Mouse (Mus musculus): ENCODE measurements around the gene Pdcd4.
A peak's percentile ranks its signal among the peaks of the same experiment; 100 is the strongest.
"Not testable (repeated sequence)": the region's sequence is repeated elsewhere in the genome, so short reads cannot be mapped to it uniquely, and the experiment has no call there.

Gene Pdcd4

GRCm38 (mm10) chr19:53901931-53902738 lies 10.1 kb downstream of the Pdcd4 start:
- DNase-seq (ENCODE audit: low spot score in 2 of 2) = no peak

DNA sequence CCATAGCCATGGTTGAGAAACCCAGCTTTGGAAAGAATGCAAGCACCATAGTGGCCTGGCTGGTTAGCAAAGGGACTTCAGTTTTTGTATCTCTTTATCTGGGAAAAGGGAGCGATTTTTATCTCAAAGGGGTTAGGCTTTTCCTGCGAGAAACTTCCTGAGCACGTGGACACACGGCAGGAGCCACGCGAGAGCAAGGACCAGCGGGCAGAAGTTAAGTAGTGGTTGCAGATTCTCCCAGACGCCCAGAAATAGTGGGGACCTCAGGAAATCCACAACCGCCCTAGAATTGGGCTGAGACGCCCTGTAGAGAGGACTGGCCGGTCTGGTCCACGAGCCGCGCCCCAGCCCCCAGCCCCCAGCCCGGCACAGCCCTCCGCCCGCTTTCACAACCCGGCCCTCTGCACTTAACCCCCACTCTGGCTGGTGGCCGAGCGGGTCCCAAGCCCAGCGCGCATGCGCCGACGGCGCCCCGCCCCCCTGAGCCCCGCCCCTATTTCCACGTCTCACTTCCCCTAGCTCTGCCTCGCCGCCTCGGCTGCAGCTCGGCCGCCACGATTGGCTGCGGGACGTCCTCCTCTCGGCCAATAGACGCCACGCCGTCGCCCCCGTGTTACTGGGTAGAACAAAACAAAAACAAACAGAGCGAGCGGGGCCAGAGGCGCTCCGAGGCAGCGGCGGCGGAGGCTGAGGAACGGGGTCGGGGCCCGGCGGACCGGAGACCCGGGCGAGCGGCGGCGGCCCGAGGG lies 10.9 kb downstream of the Pdcd4 start:
- DNase-seq (ENCODE audit: low spot score in 2 of 2) = peak; percentile 94

DNA sequence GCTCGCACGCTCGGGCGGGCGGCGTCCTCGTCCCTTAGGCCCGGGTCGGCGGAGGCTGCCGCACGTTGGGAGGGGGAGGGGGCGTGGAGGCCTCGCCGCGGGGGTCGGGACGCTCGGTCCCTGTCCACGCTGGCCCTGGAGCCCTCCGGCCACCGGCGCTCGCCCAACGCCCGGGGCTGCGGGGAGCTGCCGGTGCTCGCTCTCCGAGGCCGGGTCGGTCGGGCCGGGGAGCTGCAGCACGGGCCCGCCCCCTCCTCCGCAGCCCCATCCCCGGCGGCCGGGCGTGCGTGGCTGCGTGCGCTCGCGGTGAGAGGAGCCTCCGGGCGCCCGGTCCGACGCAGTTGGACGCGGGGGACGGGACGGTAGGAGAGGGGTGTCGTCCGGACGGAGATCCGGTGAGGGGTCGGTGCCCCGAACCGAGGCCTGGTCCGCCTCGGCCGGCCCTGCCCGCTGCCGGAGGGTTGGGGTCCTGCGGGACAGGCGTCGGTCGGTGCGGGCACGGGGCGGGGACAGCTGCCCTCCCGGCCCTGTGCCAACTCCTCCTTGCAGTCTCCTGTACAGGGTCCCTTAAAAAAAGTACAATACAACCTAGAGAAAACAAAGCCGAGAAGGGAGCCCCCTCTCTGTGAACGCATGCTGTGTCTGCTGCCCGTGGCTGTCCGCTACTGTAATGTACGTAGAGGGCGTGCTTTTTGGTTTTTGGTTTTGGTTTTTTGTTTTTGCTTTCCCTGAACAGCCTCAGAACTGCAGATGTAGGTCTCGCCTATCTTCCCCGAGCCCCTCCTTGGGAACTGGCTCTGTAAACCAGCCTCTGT lies 11.7 kb downstream of the Pdcd4 start:
- peak; percentile 42 to 61 for DNase-seq (ENCODE audit: low spot score in 2 of 2)

DNA sequence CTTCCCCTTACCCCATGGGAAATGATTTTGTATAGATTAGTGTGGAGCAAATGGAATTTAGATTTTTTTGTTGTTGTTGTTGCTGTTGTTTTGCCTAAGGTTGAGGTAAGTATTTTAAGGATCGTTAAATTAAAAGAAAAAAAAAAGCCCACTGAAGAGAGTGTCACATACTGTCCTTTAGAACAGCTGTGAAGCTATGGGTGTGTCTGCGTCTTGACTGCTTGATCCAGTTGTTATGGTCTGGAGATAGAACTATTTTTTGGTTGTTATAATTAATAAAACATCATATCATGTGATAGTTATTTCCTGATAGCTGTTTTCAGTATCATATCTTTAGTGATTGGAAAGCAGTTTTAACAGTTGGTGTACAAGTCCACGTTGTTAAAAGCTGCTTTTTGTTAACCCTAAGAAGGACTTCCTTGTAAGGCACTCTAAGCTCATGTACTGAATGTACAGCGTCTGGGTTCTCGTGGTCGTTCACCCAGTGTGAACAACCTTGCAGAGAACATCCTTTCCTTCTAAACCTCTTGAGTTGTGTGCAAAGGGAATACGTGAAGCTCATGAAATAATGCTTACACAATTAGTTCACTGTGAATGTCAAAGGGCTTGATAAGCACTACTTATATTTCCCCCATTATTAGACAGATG lies 12.9 kb downstream of the Pdcd4 start:
- DNase-seq (ENCODE audit: low spot score in 2 of 2) = no peak

- DNase-seq (ENCODE audit: low spot score in 2 of 2) = no peak
Measured at GRCm38 (mm10) chr19:53906033-53906702, 14.1 kb downstream of the Pdcd4 start.

DNA sequence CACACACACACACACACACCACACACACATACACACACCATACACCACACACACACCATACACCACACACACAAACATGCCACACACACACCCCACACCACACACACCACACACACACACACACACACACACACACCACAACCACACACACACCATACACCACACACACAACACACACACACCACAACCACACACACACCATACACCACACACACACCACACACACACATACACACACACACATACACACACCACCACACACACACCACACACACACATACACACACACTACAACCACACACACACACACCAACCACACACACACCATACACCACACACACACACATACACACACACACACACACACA lies 14.7 kb downstream of the Pdcd4 start:
- DNase-seq (ENCODE audit: low spot score in 2 of 2) = not testable (repeated sequence)

GRCm38 (mm10) chr19:53914950-53915349 lies 22.9 kb downstream of the Pdcd4 start:
- no peak for DNase-seq (ENCODE audit: low spot score in 2 of 2)

DNA sequence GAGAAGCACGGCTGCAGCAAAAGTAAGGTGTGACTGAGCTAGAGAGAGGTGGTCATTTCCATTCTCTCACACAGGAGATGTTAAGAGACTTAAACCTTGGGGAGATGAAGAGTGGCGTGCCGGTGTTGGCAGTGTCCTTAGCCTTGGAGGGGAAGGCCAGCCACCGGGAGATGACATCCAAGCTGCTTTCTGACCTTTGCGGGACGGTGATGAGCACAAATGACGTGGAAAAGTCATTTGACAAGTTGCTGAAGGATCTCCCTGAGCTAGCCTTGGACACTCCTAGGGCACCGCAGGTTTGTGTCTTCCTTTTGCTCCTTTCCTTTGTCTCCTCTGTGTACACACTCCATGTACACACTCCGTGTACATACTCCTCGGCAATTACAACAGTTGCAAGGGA lies 27.5 kb downstream of the Pdcd4 start:
- no peak for DNase-seq (ENCODE audit: low spot score in 2 of 2)

DNA sequence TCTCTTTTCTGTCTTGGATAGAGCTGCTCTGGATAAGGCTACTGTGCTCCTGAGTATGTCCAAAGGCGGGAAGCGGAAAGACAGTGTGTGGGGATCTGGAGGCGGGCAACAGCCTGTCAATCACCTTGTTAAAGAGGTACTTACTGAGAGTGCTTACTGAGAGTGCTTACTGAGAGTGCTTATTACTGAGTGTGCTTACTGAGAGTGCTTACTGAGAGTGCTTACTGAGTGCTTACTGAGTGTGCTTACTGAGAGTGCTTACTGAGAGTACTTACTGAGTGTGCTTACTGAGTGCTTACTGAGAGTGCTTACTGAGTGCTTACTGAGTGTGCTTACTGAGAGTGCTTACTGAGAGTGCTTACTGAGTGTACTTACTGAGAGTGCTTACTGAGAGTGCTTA lies 30.0 kb downstream of the Pdcd4 start:
- DNase-seq (ENCODE audit: low spot score in 2 of 2) = not testable (repeated sequence)

GRCm38 (mm10) chr19:53925338-53925751 lies 33.3 kb downstream of the Pdcd4 start:
- no peak for DNase-seq (ENCODE audit: low spot score in 2 of 2)

DNA sequence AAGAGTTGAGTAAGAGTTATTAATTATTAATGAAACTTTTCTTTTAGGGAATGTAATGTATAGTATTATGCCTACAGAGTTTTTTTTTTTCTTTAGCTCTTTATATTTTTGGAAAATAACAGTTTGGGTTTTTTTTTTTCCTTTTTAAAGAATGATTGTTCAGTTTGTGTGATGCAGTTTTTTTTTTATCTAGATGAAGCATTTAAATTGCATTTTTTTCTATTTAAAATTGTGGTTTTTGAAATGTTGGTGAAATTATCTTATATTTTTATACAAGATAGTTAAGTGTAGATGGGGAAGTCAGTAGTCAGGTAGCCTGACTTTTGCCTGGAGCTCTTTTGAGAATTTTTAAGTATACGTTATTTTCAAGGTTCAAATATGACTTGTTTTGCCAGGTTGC lies 34.7 kb downstream of the Pdcd4 start:
- no peak for DNase-seq (ENCODE audit: low spot score in 2 of 2)

- peak in 1 of 2 experiments; percentile 0 for DNase-seq (ENCODE audit: low spot score in 2 of 2)
Measured at GRCm38 (mm10) chr19:53929218-53929617, 37.2 kb downstream of the Pdcd4 start.

DNA sequence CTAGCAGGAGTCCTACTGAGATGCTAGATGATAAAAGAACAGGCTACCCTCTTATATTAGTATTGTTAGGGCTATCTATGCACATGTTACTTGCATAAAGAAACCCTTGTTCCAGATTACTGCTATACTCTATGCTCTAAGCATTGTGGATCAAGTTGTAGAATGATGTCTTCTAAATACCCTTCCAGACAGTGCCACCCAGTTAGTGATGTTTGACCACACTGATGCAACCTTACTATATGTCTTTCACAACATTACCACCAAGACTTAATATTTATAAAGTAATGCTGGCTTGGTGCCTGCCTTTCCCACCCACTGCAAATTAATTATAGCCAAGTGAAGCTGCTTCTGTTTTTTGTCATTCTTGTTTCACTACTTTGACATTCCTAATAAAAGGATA lies 41.0 kb downstream of the Pdcd4 start:
- DNase-seq (ENCODE audit: low spot score in 2 of 2) = peak in 1 of 2 experiments; percentile 2

GRCm38 (mm10) chr19:53934046-53934445 lies 42.0 kb downstream of the Pdcd4 start:
- peak in 1 of 2 experiments; percentile 1 for DNase-seq (ENCODE audit: low spot score in 2 of 2)

GRCm38 (mm10) chr19:53939467-53939866 lies 47.4 kb downstream of the Pdcd4 start:
- no peak for DNase-seq (ENCODE audit: low spot score in 2 of 2)

DNA sequence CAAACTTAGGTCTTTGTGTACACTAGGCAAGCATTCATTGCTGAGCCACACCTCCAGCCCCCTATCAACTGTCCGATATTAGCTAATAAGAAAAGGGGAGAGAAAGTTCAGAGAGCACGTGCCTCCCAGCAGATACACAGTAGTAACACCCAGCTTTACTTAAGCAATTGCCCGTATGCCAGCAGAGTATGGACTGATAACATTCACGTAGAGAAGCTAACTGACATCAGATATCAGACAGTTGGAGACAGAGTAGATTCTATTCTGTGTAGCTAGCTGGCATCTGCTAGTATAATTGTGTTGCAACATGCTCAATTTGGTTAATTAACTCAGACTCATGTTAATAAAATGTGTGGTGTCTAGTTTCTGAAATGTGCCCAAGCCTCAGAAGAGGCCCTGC lies 49.1 kb downstream of the Pdcd4 start:
- DNase-seq (ENCODE audit: low spot score in 2 of 2) = peak in 1 of 2 experiments; percentile 1

DNA sequence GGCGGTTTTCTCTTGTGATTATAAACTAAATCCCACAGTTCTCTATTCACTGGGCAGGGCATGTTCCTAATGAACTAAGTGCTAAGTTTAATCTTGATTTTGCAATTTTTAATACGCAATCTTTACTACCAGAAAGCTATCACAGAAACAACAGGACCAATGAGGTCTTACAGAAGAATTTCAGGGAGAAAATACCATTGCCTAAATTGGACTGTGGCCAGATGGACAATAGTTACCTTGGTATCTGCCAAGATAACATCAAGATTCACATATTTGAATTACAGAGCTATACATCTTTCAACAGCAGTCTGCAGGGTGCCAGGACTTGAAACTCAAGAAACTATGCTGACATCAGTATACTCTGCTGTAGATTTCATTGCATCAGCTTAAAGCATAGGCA lies 50.3 kb downstream of the Pdcd4 start:
- no peak for DNase-seq (ENCODE audit: low spot score in 2 of 2)

GRCm38 (mm10) chr19:53943802-53944785 lies 52.1 kb downstream of the Pdcd4 start, which contains the start of the genes Shoc2 and Bbip1:
TSS of gene Shoc2 (plus strand) at chr19:53944306.
TSS of gene Bbip1 (minus strand) at chr19:53944627.
- peak; percentile 97 to 98 for DNase-seq (ENCODE audit: low spot score in 2 of 2)

- no peak for DNase-seq (ENCODE audit: low spot score in 2 of 2)
Measured at GRCm38 (mm10) chr19:53944786-53945169, 52.7 kb downstream of the Pdcd4 start.
